Mouse (Mus musculus) midbrain, embryonic 15.5 days (tissue): Measurements from ENCODE around the gene Olfr905. TPM values are rescaled to one million over a fixed set of nuclear protein-coding genes. Genes with fewer than 3 reads are reported as not detected.

Experiments
- ATAC-seq: fragments of 200-750 bp; cut with Nextera tagmentation; replicated peaks from 2 replicates; pipeline ENCODE4 v1.8.0; 2017; ENCODE audit warnings: moderate TSS enrichment
- H3K27ac ChIP-seq: fragments of 300-500 bp; sonication (generic); 2 replicates; pipeline ENCODE4 v1.5.1; 2015; ENCODE audit warnings: mild to moderate bottlenecking, inconsistent platforms
- H3K27me3 ChIP-seq: fragments of 300-500 bp; sonication (generic); replicated peaks from 2 replicates; pipeline ENCODE4 v1.6.1; 2015; ENCODE audit warnings: inconsistent platforms
- H3K36me3 ChIP-seq: fragments of 300-500 bp; sonication (generic); replicated peaks from 2 replicates; pipeline ENCODE4 v1.6.1; 2015; ENCODE audit warnings: inconsistent platforms
- H3K4me1 ChIP-seq: fragments of 300-500 bp; sonication (generic); 2 replicates; pipeline ENCODE4 v1.6.1; 2015; ENCODE audit warnings: inconsistent platforms
- H3K4me2 ChIP-seq: fragments of 300-500 bp; sonication (generic); 2 replicates; pipeline ENCODE4 v1.6.1; 2015; ENCODE audit warnings: inconsistent platforms, mild to moderate bottlenecking, moderate library complexity
- H3K4me3 ChIP-seq: fragments of 300-500 bp; sonication (generic); 2 replicates; pipeline ENCODE4 v1.5.1; 2015; ENCODE audit warnings: mild to moderate bottlenecking, inconsistent platforms
- H3K9ac ChIP-seq: fragments of 300-500 bp; sonication (generic); 2 replicates; pipeline ENCODE4 v1.6.1; 2015; ENCODE audit warnings: mild to moderate bottlenecking, inconsistent platforms
- H3K9me3 ChIP-seq: fragments of 300-500 bp; sonication (generic); 2 replicates; pipeline ENCODE4 v1.6.1; 2016; ENCODE audit warnings: inconsistent platforms
- WGBS: fragments of 180-500 bp; shearing (Covaris S2); methylation state at CpG from one replicate; pipeline ENCODE4 v1.1.7; 2015; ENCODE audit warnings: mixed read lengths; 5-methylcytosine and 5-hydroxymethylcytosine counted together
- polyA plus RNA-seq: library from polyadenylated mRNA; unstranded; fragments of >200 nt; fragmentation: Nextera tagmentation; extraction: Ambion mirVana; gene quantifications from 2 replicates; pipeline ENCODE4 v1.2.1, GENCODE M21; 2015

Gene Olfr905
- polyA plus RNA-seq: not detected in 2 replicates

DNA sequence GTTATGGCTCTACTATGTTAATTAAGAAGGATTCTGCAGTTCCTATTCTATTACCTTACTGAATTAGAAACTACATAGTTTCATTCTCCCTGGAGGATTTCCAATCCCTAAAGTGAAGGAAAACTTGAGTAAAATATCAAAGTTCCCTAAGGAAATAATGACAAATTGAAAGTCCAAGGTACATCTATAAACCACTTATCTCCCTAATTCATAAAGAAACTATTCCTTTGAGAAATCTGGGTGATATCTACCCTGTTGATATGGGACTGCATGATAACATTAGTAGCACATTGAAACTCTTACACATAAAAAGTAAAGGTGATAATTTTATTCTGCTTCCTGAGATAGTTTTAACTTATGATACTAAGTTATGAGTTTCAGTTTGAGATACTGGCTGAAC, at the start of gene Olfr905:
TSS of gene Olfr905 (plus strand) at position 301 of the 400 bp plus-strand sequence.
- Histone ChIP-seq H3K9ac (no peak within 1 kb of the TSS), H3K27ac (no peak within 1 kb of the TSS), H3K36me3 (no peaks in the 10 kb centered on the region), H3K4me1 (no peaks in the 10 kb centered on the region), H3K27me3 (no peaks in the 10 kb centered on the region), H3K9me3 (no peaks in the 10 kb centered on the region), H3K4me3 (no peak within 1 kb of the TSS), H3K4me2 (no peak within 1 kb of the TSS)
- ATAC-seq: no peak

DNA sequence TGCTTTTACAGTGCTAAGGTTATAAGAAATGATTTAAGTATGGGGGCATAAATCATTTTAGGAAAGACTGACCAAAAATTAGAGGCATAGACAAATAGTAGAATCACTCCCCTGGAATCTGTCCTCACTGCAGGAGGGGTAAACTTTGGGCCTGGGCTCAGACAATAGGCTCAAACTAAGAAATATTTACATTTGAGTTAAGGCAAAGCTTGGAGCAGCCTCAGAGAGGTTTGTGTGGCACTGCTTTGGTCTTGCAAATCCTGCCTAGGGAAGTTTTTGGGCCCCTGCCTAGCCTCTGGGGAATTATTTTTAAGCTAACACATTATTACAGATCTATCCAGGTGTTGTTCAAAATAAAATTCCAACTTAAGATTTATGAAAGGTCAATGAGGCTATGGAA, 47.1 kb upstream of the Olfr905 start:
- Histone ChIP-seq H3K4me2 (no peak overlapping the region), H3K9me3 (no peaks in the 10 kb centered on the region), H3K4me3 (no peak overlapping the region), H3K27ac (no peak overlapping the region), H3K9ac (no peak overlapping the region), H3K36me3 (no peaks in the 10 kb centered on the region), H3K4me1 (no peaks in the 10 kb centered on the region), H3K27me3 (no peaks in the 10 kb centered on the region)
- no peak for ATAC-seq

DNA sequence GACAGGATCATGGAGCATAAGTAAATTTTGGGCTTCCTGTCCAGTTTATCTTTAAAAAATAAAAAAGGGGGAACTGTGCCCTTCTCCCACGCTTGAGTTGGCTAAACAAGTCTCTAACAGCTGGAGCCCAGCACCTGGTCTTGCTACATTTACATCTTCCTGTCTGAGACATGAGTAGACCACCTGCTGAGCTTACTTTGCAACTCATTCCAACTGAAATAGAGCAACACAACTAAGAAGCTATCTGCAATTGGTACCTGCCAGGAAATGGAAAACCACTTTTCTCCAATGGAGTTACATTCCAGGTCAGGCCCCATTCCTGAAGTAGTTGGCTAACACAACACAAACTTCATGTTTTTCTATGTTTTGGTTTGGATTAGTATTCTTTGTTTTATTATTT, 43.9 kb upstream of the Olfr905 start:
- Histone ChIP-seq H3K4me1 (no peaks in the 10 kb centered on the region), H3K9me3 (no peaks in the 10 kb centered on the region), H3K9ac (no peak overlapping the region), H3K4me3 (no peak overlapping the region), H3K36me3 (no peaks in the 10 kb centered on the region), H3K27ac (no peak overlapping the region), H3K4me2 (no peak overlapping the region), H3K27me3 (no peaks in the 10 kb centered on the region)
- WGBS: 58% methylated on average over 1 of the region's 1 CpGs
- ATAC-seq: no peak

DNA sequence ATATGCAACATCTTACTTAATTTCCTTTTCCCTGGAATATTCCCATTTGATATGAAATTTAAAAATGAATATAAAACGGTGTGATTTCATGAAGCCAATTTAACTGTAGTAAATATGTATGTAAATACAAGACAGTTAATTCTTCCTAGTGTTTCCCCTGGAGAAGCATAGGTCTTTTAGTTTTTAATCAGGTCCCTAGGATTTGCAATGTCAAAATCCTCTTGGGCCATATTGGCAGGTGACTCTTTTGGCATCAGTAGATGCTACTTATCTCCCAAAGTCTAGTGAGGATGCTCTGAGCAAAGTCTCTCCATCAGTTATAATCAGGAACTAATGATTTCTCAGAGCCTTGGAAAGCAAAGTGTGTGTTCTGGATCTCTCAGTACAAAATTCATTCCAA, 41.8 kb upstream of the Olfr905 start, which contains the start of gene Olfr901:
TSS of gene Olfr901 (plus strand) at position 301 of the 400 bp plus-strand sequence.
- 85% methylated on average over 1 of the region's 1 CpGs for WGBS

DNA sequence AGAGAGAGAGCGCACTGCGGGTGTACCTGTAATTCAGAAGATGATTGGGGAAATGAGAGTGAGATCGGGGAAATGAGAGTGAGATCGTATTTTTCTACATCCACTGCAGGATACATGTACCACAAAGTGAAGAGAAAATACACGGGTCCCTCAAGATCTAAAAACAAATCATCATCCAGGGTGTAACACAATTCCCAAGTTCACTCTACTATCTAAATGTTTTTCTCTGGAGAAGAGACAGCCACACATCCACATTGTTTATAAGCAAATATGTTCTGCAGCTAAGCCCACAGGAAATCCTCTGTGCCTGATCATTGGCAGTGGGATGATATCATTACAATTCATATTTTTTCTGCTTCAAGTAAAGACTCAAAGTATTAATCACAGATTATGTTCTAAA, 23.6 kb upstream of the Olfr905 start, which contains the start of gene Olfr902:
TSS of gene Olfr902 (plus strand) at position 301 of the 400 bp plus-strand sequence.
- no peaks in the 10 kb centered on the region for H3K36me3 ChIP-seq
- H3K4me3 ChIP-seq: no peak within 1 kb of the TSS
- H3K27me3 ChIP-seq: no peaks in the 10 kb centered on the region
- H3K4me1 ChIP-seq: no peaks in the 10 kb centered on the region
- WGBS: 88% methylated on average over 5 of the region's 5 CpGs
- no peak within 1 kb of the TSS for H3K9ac ChIP-seq
- H3K27ac ChIP-seq: no peak within 1 kb of the TSS
- no peak within 1 kb of the TSS for H3K4me2 ChIP-seq
- H3K9me3 ChIP-seq: no peaks in the 10 kb centered on the region
- no peak for ATAC-seq

More for the DNA sequence above, 41.8 kb upstream of the Olfr905 start, which contains the start of gene Olfr901:
- no peaks in the 10 kb centered on the region for H3K36me3 ChIP-seq
- H3K9ac ChIP-seq: no peak within 1 kb of the TSS
- H3K27ac ChIP-seq: no peak within 1 kb of the TSS
- no peaks in the 10 kb centered on the region for H3K9me3 ChIP-seq
- no peak within 1 kb of the TSS for H3K4me3 ChIP-seq
- no peak for ATAC-seq
- no peak within 1 kb of the TSS for H3K4me2 ChIP-seq
- no peaks in the 10 kb centered on the region for H3K4me1 ChIP-seq
- H3K27me3 ChIP-seq: no peaks in the 10 kb centered on the region

DNA sequence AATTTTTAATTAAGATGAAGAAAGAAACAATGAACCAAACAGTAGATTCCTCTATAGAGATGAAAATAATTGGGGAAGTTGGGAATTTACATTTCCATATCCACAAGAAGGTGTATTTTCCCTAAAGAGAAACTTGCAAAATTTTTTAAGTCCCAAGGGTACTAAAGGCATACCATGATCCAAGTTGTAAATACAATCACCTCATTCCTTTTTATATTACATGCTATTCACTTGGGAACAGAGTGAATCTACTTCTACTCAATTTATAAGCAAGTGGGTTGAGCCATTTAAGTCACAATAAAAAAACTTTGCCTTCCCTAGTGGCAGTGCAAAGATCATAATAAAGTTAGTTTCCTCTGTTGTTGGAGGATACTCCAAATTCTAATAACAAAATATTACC, 8.1 kb upstream of the Olfr905 start, which contains the start of gene Olfr904:
TSS of gene Olfr904 (plus strand) at position 301 of the 400 bp plus-strand sequence.
- H3K9me3 ChIP-seq: no peaks in the 10 kb centered on the region
- no peaks in the 10 kb centered on the region for H3K4me1 ChIP-seq
- no peaks in the 10 kb centered on the region for H3K36me3 ChIP-seq
- ATAC-seq: no peak
- no peak within 1 kb of the TSS for H3K27ac ChIP-seq
- H3K4me2 ChIP-seq: no peak within 1 kb of the TSS
- no peak within 1 kb of the TSS for H3K9ac ChIP-seq
- H3K4me3 ChIP-seq: no peak within 1 kb of the TSS
- no peaks in the 10 kb centered on the region for H3K27me3 ChIP-seq

DNA sequence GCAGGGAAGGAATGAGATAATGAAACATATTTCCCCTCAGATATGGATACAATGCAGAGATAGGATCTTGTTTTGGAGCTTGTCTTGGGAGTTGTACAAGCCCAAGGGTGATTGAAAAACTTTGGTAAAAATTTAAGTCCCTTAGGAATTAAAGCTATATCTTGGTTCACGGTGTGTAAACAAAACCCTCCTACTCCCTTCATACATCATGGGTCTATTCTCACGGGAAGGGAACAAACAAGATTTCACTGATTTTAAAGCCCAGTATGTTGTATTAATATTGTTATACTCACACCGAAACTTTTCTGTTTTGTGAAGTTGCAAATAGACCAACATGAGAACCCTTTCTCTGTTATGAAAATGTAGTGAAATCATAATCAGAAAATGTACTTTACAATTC, 15.9 kb downstream of the Olfr905 start, which contains the start of gene Olfr906:
TSS of gene Olfr906 (plus strand) at position 301 of the 400 bp plus-strand sequence.
- no peaks in the 10 kb centered on the region for H3K27me3 ChIP-seq
- H3K27ac ChIP-seq: no peak within 1 kb of the TSS
- H3K36me3 ChIP-seq: no peaks in the 10 kb centered on the region
- no peak within 1 kb of the TSS for H3K4me3 ChIP-seq
- no peak within 1 kb of the TSS for H3K4me2 ChIP-seq
- no peak within 1 kb of the TSS for H3K9ac ChIP-seq
- H3K9me3 ChIP-seq: no peaks in the 10 kb centered on the region
- WGBS: 89% methylated on average over 3 of the region's 3 CpGs
- ATAC-seq: no peak
- H3K4me1 ChIP-seq: no peaks in the 10 kb centered on the region

DNA sequence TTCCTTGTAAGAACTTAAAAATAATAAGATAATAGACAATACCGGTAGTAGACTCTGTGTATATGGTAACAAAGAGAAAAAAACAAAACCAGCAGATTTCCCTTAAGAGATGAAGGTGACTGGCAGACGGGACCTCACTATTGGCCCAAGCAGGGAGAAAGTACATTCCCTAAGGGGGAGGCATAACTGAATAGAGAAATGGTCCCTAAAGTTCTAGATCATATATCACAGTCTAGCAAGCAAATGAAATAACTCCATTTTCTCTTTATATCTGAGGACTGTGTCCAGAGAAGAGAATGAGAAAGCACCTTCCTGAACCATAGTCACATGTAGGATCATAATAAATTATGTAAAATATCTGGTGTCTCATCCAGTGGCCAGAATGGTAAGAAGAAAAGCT, 24.6 kb downstream of the Olfr905 start, which contains the start of gene Olfr907:
TSS of gene Olfr907 (plus strand) at position 301 of the 400 bp plus-strand sequence.
- H3K27me3 ChIP-seq: no peaks in the 10 kb centered on the region
- ATAC-seq: no peak

DNA sequence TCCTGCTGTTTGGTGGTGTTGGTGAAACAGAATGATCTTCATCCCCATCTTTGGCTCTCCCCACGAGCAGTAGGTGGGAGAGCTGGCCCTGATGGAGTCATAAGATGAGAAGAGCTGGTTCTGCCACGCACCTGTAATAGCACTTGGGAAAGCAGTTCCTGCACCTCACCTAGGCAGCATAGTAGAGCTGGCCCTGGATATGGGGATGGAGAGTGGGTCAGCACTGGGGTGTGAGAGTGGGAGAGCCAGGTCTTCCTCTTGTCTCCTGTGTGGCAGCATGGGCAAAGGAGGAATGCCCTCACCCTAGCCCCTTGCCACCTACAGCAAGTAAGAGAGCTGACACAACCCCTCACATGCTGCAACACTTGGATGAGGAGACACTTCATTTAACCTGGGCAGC, 41.4 kb downstream of the Olfr905 start:
- Histone ChIP-seq H3K9me3 (no peaks in the 10 kb centered on the region), H3K27ac (no peak overlapping the region), H3K4me2 (no peak overlapping the region), H3K9ac (no peak overlapping the region), H3K27me3 (no peaks in the 10 kb centered on the region), H3K4me1 (no peaks in the 10 kb centered on the region), H3K4me3 (no peak overlapping the region), H3K36me3 (no peaks in the 10 kb centered on the region)
- 79% methylated on average over 2 of the region's 2 CpGs for WGBS
- ATAC-seq: no peak

More for the DNA sequence above, 24.6 kb downstream of the Olfr905 start, which contains the start of gene Olfr907:
- no peaks in the 10 kb centered on the region for H3K36me3 ChIP-seq
- no peak within 1 kb of the TSS for H3K27ac ChIP-seq
- no peak within 1 kb of the TSS for H3K4me2 ChIP-seq
- no peak within 1 kb of the TSS for H3K9ac ChIP-seq
- H3K4me1 ChIP-seq: no peaks in the 10 kb centered on the region
- no peak within 1 kb of the TSS for H3K4me3 ChIP-seq
- 83% methylated on average over 2 of the region's 2 CpGs for WGBS
- no peaks in the 10 kb centered on the region for H3K9me3 ChIP-seq

DNA sequence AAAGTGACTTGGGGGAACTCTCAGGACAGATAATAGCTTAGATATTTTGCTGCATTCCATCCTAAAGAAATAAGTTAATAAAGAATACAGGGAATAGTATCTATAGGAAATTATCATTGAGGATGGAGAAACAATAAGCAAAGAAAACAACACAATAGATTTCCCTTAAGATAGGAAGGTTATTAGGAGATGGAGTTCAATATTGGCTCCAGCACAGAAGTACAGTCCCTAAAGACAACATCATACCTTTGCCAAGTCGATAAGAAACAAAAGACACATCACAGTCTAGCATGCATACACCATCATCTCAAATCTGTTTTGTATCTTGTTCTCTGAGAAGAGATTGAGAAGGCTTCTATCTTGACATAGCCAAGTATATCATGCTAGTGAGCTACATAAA, 50.4 kb downstream of the Olfr905 start, which contains the start of gene Olfr911-ps1:
TSS of gene Olfr911-ps1 (plus strand) at position 301 of the 400 bp plus-strand sequence.
- H3K27ac ChIP-seq: no peak within 1 kb of the TSS
- H3K4me1 ChIP-seq: no peaks in the 10 kb centered on the region
- ATAC-seq: no peak
- H3K4me3 ChIP-seq: no peak within 1 kb of the TSS
- no peak within 1 kb of the TSS for H3K9ac ChIP-seq
- H3K36me3 ChIP-seq: no peaks in the 10 kb centered on the region
- H3K27me3 ChIP-seq: no peaks in the 10 kb centered on the region
- no peak within 1 kb of the TSS for H3K4me2 ChIP-seq
- no peaks in the 10 kb centered on the region for H3K9me3 ChIP-seq
- WGBS: 77% methylated on average over 1 of the region's 1 CpGs

Other genes with a start within 250 kb of the Olfr905 start
- gene Olfr143, start 218.3 kb upstream of the Olfr905 start, polyA plus RNA-seq: not detected in 2 replicates
- gene Olfr895, start 203.3 kb upstream of the Olfr905 start, polyA plus RNA-seq: not detected in 2 replicates
- not detected in 2 replicates for gene Olfr896-ps1, start 180.0 kb upstream of the Olfr905 start, polyA plus RNA-seq
- not detected in 2 replicates for gene Olfr25, start 142.0 kb upstream of the Olfr905 start, polyA plus RNA-seq
- gene Olfr898, start 122.7 kb upstream of the Olfr905 start, polyA plus RNA-seq: not detected in 2 replicates
- gene Olfr250, start 104.2 kb upstream of the Olfr905 start, polyA plus RNA-seq: not detected in 2 replicates
- not detected in 2 replicates for gene Olfr251, start 94.0 kb upstream of the Olfr905 start, polyA plus RNA-seq
- not detected in 2 replicates for gene Olfr147, start 69.4 kb upstream of the Olfr905 start, polyA plus RNA-seq
- gene Olfr901, start 41.7 kb upstream of the Olfr905 start, polyA plus RNA-seq: not detected in 2 replicates
- gene Olfr902, start 23.5 kb upstream of the Olfr905 start, polyA plus RNA-seq: not detected in 2 replicates
- not detected in 2 replicates for gene Olfr904, start 8.0 kb upstream of the Olfr905 start, polyA plus RNA-seq
- not detected in 2 replicates for gene Olfr906, start 16.0 kb downstream of the Olfr905 start, polyA plus RNA-seq
- gene Olfr907, start 24.7 kb downstream of the Olfr905 start, polyA plus RNA-seq: not detected in 2 replicates
- gene Olfr911-ps1, start 50.5 kb downstream of the Olfr905 start, polyA plus RNA-seq: not detected in 2 replicates
- gene Olfr910, start 66.7 kb downstream of the Olfr905 start, polyA plus RNA-seq: not detected in 2 replicates
- not detected in 2 replicates for gene Olfr912, start 109.1 kb downstream of the Olfr905 start, polyA plus RNA-seq
- gene Olfr913, start 121.7 kb downstream of the Olfr905 start, polyA plus RNA-seq: not detected in 2 replicates
- not detected in 2 replicates for gene Olfr914, start 134.0 kb downstream of the Olfr905 start, polyA plus RNA-seq
- gene Olfr916, start 188.8 kb downstream of the Olfr905 start, polyA plus RNA-seq: not detected in 2 replicates
- gene Olfr917, start 194.7 kb downstream of the Olfr905 start, polyA plus RNA-seq: not detected in 2 replicates
- not detected in 2 replicates for gene Olfr918, start 203.5 kb downstream of the Olfr905 start, polyA plus RNA-seq
- not detected in 2 replicates for gene Olfr919, start 232.6 kb downstream of the Olfr905 start, polyA plus RNA-seq
- 6.6 and 7.1 TPM in 2 replicates for gene Vwa5a, start 247.2 kb downstream of the Olfr905 start, polyA plus RNA-seq